Mouse (Mus musculus) embryonic fibroblast, embryonic 13.5 days (primary cell): Measurements from ENCODE around the gene Il11ra2.
"Not testable (repeated sequence)": the region's sequence is repeated elsewhere in the genome, so short reads cannot be mapped to it uniquely, and the experiment has no call there.

Source experiments
- CTCF ChIP-seq: IDR thresholded peaks from 2 replicates; pipeline ENCODE4 v1.5.1; 2011; ENCODE audit warnings: mild to moderate bottlenecking, control low read depth, low read length, moderate library complexity, borderline replicate concordance; ENCODE audit not compliant: insufficient read depth
- POLR2A ChIP-seq: IDR thresholded peaks from 2 replicates; pipeline ENCODE4 v1.6.1; 2011; ENCODE audit warnings: low read depth, mild to moderate bottlenecking, control low read depth, low read length, moderate library complexity

GRCm38 (mm10) chr4:42679365-42679764 is 17.7 kb upstream of the Il11ra2 start:
- not testable (repeated sequence) for TF ChIP-seq POLR2A, CTCF
